Mouse (Mus musculus) liver, adult 2 months (tissue): ENCODE measurements around the gene Atm. TPM values are rescaled to one million over a fixed set of nuclear protein-coding genes. Genes with fewer than 3 reads are reported as not detected.

Source experiments
- DNase-seq: peaks from one replicate; pipeline ENCODE4 v3.0.0-alpha.2; 2011; ENCODE audit warnings: low read depth, low spot score; ENCODE audit errors: extremely low read depth
- H3K27ac ChIP-seq: fragments of 200-500 bp; replicated peaks from 2 replicates; pipeline ENCODE4 v1.5.1; 2012; ENCODE audit warnings: low read depth, mild to moderate bottlenecking, control low read depth, inconsistent platforms, low read length; ENCODE audit not compliant: insufficient read depth
- H3K27me3 ChIP-seq: fragments of 200-500 bp; 2 replicates; pipeline ENCODE4 v1.6.1; 2012; ENCODE audit warnings: mild to moderate bottlenecking, moderate library complexity, low read length, inconsistent platforms; ENCODE audit not compliant: control insufficient read depth, insufficient read depth
- H3K36me3 ChIP-seq: fragments of 200-500 bp; 2 replicates; pipeline ENCODE4 v1.6.1; 2012; ENCODE audit warnings: low read length, inconsistent platforms; ENCODE audit not compliant: control insufficient read depth, insufficient read depth
- H3K4me1 ChIP-seq: fragments of 200-500 bp; 2 replicates; pipeline ENCODE4 v1.6.1; 2011; ENCODE audit warnings: low read length; ENCODE audit not compliant: control insufficient read depth, insufficient read depth
- H3K4me3 ChIP-seq: fragments of 200-500 bp; 2 replicates; pipeline ENCODE4 v1.5.1; 2011; ENCODE audit warnings: low read depth, mild to moderate bottlenecking, control low read depth, low read length, moderate library complexity; ENCODE audit not compliant: insufficient read depth
- H3K79me2 ChIP-seq: fragments of 200-500 bp; 2 replicates; pipeline ENCODE4 v1.6.1; 2012; ENCODE audit warnings: inconsistent platforms, mild to moderate bottlenecking, low read length, moderate library complexity; ENCODE audit not compliant: control insufficient read depth, insufficient read depth
- H3K9ac ChIP-seq: fragments of 200-500 bp; 2 replicates; pipeline ENCODE4 v1.6.1; 2012; ENCODE audit warnings: low read depth, mild to moderate bottlenecking, control low read depth, inconsistent platforms, low read length
- CTCF ChIP-seq: fragments of 200-500 bp; IDR thresholded peaks from 2 replicates; pipeline ENCODE4 v1.5.1; 2011; ENCODE audit warnings: low read depth, low read length, control low read depth
- POLR2A ChIP-seq: fragments of 200-500 bp; IDR thresholded peaks from 2 replicates; pipeline ENCODE4 v1.6.1; 2011; ENCODE audit warnings: low read length, control low read depth; ENCODE audit not compliant: insufficient read depth; ENCODE audit errors: extremely low read depth
- WGBS: fragments of 180-500 bp; shearing (Covaris S2); methylation state at CpG from one replicate; pipeline ENCODE4 v1.1.7; 2018; 5-methylcytosine and 5-hydroxymethylcytosine counted together
- polyA plus RNA-seq: library from polyadenylated mRNA; depleted of rRNA; stranded (reverse); fragments of >200 nt; gene quantifications from 2 replicates; pipeline ENCODE4 v1.2.3, GENCODE M21; 2012; rRNA removed
- total RNA-seq: library from RNA; depleted of rRNA; stranded (reverse); fragments of >200 nt; gene quantifications from 2 replicates; pipeline ENCODE4 v1.2.3, GENCODE M21; 2014; rRNA removed

Atm gene
- total RNA-seq (7.6 and 8.3 TPM in 2 replicates), polyA plus RNA-seq (0.77 and 0.93 TPM in 2 replicates)

DNA sequence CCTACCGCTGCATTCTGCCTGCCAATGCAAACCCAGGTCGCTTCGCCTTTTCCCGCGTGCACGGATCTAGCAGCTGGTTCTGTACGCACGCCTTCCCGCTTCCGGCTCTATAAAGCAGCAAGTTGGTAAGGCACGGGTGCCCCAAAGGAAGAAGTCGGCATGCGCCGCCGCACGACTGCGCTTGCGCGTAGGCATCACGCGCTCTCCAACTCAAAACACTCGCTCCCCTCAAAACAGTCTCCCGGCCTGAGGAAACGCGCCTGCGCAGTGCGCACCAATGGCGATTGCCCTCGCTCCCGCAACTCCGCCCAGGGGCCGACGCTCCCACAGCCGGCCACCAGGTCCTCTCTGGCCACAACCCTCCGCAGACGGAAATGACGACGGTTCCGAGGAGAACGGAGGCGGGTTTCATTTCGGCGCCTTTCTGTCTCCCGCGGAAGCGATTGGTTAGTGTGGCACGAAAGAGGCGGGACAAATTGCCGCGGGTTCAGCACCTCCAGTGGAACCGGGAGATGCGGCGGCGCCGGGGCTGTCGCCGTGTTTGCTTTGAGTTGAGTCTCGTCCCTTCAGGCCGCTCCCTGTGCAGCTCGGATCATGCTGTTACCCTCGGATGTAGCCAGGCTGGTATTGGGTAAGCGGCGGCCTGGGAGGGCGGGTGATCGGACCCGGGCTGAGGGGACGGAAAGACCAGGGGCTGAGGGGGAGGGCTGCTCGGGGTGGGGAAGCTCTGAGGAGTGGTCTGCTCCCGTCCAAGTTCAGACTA is at the start of gene Atm, which contains the start of gene Npat:
Gene Atm (minus strand): TSS at position 183 of the 763 bp plus-strand sequence.
Gene Npat (plus strand): TSS at position 490 of the 763 bp plus-strand sequence.
- Histone ChIP-seq H3K27ac (peak within 1 kb of the TSS; percentile 49), H3K9ac (peak within 1 kb of the TSS; percentile 81), H3K4me3 (peak within 1 kb of the TSS; percentile 85), H3K79me2 (no peaks in the 10 kb centered on the region; the same call in 1 of the 2 replicates), H3K4me1 (peaks cover 4% of the 10 kb centered on the region; the same call in 1 of the 2 replicates), H3K27me3 (no peaks in the 10 kb centered on the region), H3K36me3 (no peaks in the 10 kb centered on the region)
- WGBS, result under 1% methylated on average over 69 of the region's 69 CpGs
- DNase-seq, result peak; percentile 96
- TF ChIP-seq POLR2A (peak; percentile 70), CTCF (no peak)

DNA sequence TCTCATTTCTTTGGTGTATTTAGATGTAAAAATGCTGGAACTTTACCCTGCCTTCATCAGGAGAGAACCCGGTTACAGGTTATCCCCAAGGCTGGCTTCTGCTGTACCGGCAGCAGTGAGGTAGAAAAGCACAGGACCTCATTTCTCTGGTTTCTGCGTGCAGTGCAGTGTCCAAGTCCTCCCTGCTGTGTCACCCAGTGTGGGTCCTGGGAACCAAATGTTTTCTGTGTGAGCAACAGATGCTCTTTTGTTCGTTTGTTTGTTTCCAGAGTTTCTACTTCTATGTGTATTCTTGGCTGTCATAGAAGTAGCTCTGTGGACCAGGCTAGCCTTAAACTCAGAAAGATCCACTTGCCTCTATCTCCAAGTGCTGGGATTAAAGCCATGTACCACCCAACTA is 45.3 kb upstream of the Atm start:
- TF ChIP-seq POLR2A (no peak), CTCF (no peak)
- H3K27ac ChIP-seq, result no peak overlapping the region
- DNase-seq, result no peak
- peaks cover 78% of the 10 kb centered on the region for H3K36me3 ChIP-seq
- no peak overlapping the region for H3K4me3 ChIP-seq
- H3K79me2 ChIP-seq, result no peaks in the 10 kb centered on the region
- no peak overlapping the region for H3K9ac ChIP-seq
- no peaks in the 10 kb centered on the region for H3K27me3 ChIP-seq
- WGBS, result 93% methylated on average over 4 of the region's 4 CpGs
- no peaks in the 10 kb centered on the region for H3K4me1 ChIP-seq

- TF ChIP-seq POLR2A (no peak), CTCF (no peak)
- no peak overlapping the region for H3K9ac ChIP-seq
- H3K36me3 ChIP-seq, result peaks cover 33% of the 10 kb centered on the region
- no peak overlapping the region for H3K27ac ChIP-seq
- no peak for DNase-seq
- H3K79me2 ChIP-seq, result no peaks in the 10 kb centered on the region
- no peaks in the 10 kb centered on the region for H3K4me1 ChIP-seq
- no peaks in the 10 kb centered on the region for H3K27me3 ChIP-seq
- 83% methylated on average over 5 of the region's 5 CpGs for WGBS
- H3K4me3 ChIP-seq, result no peak overlapping the region
Measured at GRCm38 (mm10) chr9:53575721-53576120, 39.2 kb upstream of the Atm start.

DNA sequence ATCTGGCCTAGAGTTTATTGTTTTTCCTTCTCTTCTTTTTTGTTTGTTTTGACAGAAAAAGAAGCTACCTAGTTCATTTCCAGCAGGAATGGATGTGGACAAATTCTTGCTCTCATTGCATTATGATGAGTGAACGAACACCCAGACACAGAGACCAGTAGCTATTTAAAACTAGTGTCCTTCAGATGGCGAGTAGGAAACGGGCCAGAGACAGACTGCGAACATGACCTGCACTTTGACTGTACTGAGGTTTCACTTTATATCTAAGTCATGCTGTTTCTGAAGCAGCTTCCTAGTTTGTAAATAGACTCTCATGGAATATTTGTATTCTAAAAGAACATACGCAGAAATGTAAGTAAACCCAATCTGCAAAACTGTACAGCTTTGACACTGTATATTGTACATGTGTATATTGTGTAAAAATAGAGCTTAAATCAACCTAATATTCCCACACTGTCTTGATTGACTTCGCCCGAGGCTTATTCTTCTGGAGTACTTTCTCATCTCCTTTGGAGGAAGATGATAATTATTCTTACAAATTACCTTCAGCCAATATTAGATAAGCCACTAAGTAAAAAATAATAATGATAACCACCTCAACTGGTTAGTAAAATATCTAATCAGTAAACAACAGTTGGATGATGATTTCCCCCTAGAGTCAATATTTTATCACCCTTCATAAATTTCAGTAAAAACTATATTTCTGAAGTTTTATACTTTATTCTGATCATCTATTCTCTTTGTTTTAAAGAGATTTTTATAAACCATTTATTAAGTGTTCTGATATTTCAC is 36.2 kb upstream of the Atm start:
- H3K36me3 ChIP-seq, result peaks cover 28% of the 10 kb centered on the region; the same call in 1 of the 2 replicates
- 88% methylated on average over 7 of the region's 7 CpGs for WGBS

DNA sequence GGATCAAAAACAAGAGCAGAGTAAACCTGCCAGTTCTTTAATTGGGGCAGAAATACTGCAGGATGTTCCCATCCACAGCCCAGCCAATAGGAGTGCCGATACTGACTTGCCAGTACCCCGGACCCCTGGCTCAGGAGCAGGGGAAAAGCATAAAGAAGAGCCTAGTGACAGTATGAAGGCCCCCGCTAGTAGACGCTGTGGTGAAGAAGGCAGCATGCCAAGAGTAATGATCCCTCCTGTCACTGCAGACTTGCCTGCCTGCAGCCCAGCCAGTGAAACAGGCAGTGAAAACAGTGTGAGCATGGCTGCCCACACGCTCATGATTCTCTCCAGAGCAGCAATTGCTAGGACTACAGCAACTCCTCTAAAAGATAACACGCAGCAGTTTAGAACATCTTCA is 34.1 kb upstream of the Atm start:
- no peak overlapping the region for H3K9ac ChIP-seq
- WGBS, result 91% methylated on average over 6 of the region's 6 CpGs
- H3K36me3 ChIP-seq, result peaks cover 39% of the 10 kb centered on the region
- TF ChIP-seq POLR2A (no peak), CTCF (no peak)
- no peaks in the 10 kb centered on the region for H3K79me2 ChIP-seq
- H3K27ac ChIP-seq, result no peak overlapping the region
- no peak overlapping the region for H3K4me3 ChIP-seq
- no peaks in the 10 kb centered on the region for H3K27me3 ChIP-seq
- no peaks in the 10 kb centered on the region for H3K4me1 ChIP-seq
- DNase-seq, result no peak

More for the DNA sequence above, 36.2 kb upstream of the Atm start:
- H3K79me2 ChIP-seq, result no peaks in the 10 kb centered on the region
- no peak overlapping the region for H3K9ac ChIP-seq
- H3K27ac ChIP-seq, result no peak overlapping the region
- H3K27me3 ChIP-seq, result no peaks in the 10 kb centered on the region
- DNase-seq, result no peak
- H3K4me1 ChIP-seq, result no peaks in the 10 kb centered on the region
- TF ChIP-seq CTCF, result no peak
- no peak for TF ChIP-seq POLR2A
- no peak overlapping the region for H3K4me3 ChIP-seq
